Mouse (Mus musculus) stomach, embryonic 16.5 days (tissue): ENCODE data around the gene Abt1. TPM values are rescaled to one million over a fixed set of nuclear protein-coding genes. Genes with fewer than 3 reads are reported as not detected.
A peak's percentile ranks its signal among the peaks of the same experiment; 100 is the strongest.

Experiments used
- ATAC-seq: fragments of 200-750 bp; cut with Nextera tagmentation; 2 replicates; pipeline ENCODE4 v1.8.0; 2017; ENCODE audit warnings: moderate number of reproducible peaks, moderate TSS enrichment; ENCODE audit not compliant: insufficient read depth, low FRiP score
- H3K27ac ChIP-seq: fragments of 300-500 bp; sonication (generic); 2 replicates; pipeline ENCODE4 v1.5.1; 2014; ENCODE audit warnings: low read length
- H3K27me3 ChIP-seq: fragments of 300-500 bp; sonication (generic); 2 replicates; pipeline ENCODE4 v1.6.1; 2014; ENCODE audit warnings: low read length, control low read depth, mixed read lengths; ENCODE audit not compliant: control insufficient read depth, insufficient read depth
- H3K36me3 ChIP-seq: fragments of 300-500 bp; sonication (generic); 2 replicates; pipeline ENCODE4 v1.6.1; 2014; ENCODE audit warnings: low read length; ENCODE audit not compliant: control insufficient read depth, insufficient read depth
- H3K4me1 ChIP-seq: fragments of 300-500 bp; sonication (generic); 2 replicates; pipeline ENCODE4 v1.6.1; 2014; ENCODE audit warnings: low read length, control low read depth, mixed read lengths; ENCODE audit not compliant: control insufficient read depth, insufficient read depth
- H3K4me2 ChIP-seq: fragments of 300-500 bp; sonication (generic); 2 replicates; pipeline ENCODE4 v1.6.1; 2014; ENCODE audit warnings: low read depth, low read length, mixed read lengths
- H3K4me3 ChIP-seq: fragments of 300-500 bp; sonication (generic); replicated peaks from 2 replicates; pipeline ENCODE4 v1.5.1; 2014; ENCODE audit warnings: mild to moderate bottlenecking, low read length
- H3K9ac ChIP-seq: fragments of 300-500 bp; sonication (generic); 2 replicates; pipeline ENCODE4 v1.6.1; 2014; ENCODE audit warnings: low read length
- H3K9me3 ChIP-seq: fragments of 300-500 bp; sonication (generic); replicated peaks from 2 replicates; pipeline ENCODE4 v1.6.1; 2016; ENCODE audit warnings: low read length, control low read depth; ENCODE audit not compliant: control insufficient read depth
- WGBS: fragments of 180-500 bp; shearing (Covaris S2); extraction: QIAGEN DNeasy Blood & Tissue Kit; methylation state at CpG from one replicate; pipeline ENCODE4 v1.1.7; 2014; 5-methylcytosine and 5-hydroxymethylcytosine counted together
- polyA plus RNA-seq: library from polyadenylated mRNA; unstranded; fragments of >200 nt; fragmentation: Nextera tagmentation; extraction: Ambion mirVana; gene quantifications from 2 replicates; pipeline ENCODE4 v1.2.1, GENCODE M21; 2015

The Abt1 gene
- 10.3 and 11.4 TPM in 2 replicates for polyA plus RNA-seq

DNA sequence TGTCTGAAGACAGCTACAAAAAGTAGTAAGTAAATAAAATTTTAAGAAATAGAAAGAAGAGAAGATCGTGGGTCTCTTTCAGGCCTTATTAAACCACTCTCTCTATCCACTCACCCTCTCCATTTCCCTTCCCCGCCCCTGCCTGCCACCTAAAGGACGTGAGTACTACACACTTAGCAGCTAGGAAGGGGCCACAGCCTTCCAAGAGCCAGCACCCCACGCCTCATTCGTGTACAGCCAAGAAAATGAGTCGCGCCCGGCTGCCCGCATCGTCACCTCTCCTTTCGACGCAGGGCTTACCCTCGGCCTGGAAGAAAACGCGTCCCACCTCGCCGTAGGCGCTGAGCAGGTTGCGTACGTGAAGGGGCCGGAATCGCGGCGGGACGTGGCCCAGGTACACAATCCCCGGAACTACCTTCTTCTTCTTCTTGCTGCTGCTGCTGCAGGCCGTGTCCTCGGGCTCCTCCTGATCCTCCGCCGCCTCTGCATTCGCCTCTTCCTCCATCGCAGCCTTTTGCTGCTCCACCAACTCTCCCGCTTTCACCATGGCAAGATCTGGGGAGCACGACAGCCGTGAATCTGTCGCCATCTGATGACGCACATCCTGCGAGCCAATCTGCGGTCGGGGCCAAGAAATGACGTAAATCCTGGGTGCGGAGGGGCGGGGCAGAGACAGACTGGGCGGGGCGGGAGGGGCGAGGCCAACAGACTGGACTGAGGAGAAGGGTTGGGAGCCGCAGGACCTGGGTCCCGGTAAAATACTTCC, at the start of gene Abt1:
Gene Abt1, minus strand, starts transcription at position 581 of the 766 bp plus-strand sequence.
- Histone ChIP-seq H3K4me2 (peak within 1 kb of the TSS; percentile 57), H3K4me3 (peak within 1 kb of the TSS; percentile 98), H3K27me3 (no peaks in the 10 kb centered on the region), H3K27ac (peak within 1 kb of the TSS; percentile 88), H3K36me3 (peaks cover 5% of the 10 kb centered on the region), H3K9ac (peak within 1 kb of the TSS; percentile 90), H3K4me1 (peaks cover 9% of the 10 kb centered on the region), H3K9me3 (no peaks in the 10 kb centered on the region)
- under 1% methylated on average over 48 of the region's 48 CpGs for WGBS
- ATAC-seq = peak; percentile 88

- Histone ChIP-seq H3K4me2 (no peak overlapping the region), H3K27me3 (no peaks in the 10 kb centered on the region), H3K9me3 (no peaks in the 10 kb centered on the region), H3K4me1 (peaks cover 12% of the 10 kb centered on the region; the same call in 1 of the 2 replicates), H3K36me3 (no peaks in the 10 kb centered on the region), H3K9ac (no peak overlapping the region), H3K4me3 (no peak overlapping the region), H3K27ac (no peak overlapping the region)
- ATAC-seq = peak; percentile 54; the same call in 1 of the 2 replicates
- WGBS = 5% methylated on average over 9 of the region's 9 CpGs
Observed at GRCm38 (mm10) chr13:23466911-23467310, 43.2 kb upstream of the Abt1 start.

GRCm38 (mm10) chr13:23466306-23466705, 42.6 kb upstream of the Abt1 start:
- WGBS = 80% methylated on average over 1 of the region's 1 CpGs
- H3K4me2 ChIP-seq = peak overlapping the region; percentile 90
- peaks cover 12% of the 10 kb centered on the region; the same call in 1 of the 2 replicates for H3K4me1 ChIP-seq
- no peaks in the 10 kb centered on the region for H3K27me3 ChIP-seq
- no peak for ATAC-seq
- H3K27ac ChIP-seq = no peak overlapping the region
- H3K4me3 ChIP-seq = no peak overlapping the region
- H3K9ac ChIP-seq = no peak overlapping the region
- no peaks in the 10 kb centered on the region for H3K9me3 ChIP-seq
- no peaks in the 10 kb centered on the region for H3K36me3 ChIP-seq

DNA sequence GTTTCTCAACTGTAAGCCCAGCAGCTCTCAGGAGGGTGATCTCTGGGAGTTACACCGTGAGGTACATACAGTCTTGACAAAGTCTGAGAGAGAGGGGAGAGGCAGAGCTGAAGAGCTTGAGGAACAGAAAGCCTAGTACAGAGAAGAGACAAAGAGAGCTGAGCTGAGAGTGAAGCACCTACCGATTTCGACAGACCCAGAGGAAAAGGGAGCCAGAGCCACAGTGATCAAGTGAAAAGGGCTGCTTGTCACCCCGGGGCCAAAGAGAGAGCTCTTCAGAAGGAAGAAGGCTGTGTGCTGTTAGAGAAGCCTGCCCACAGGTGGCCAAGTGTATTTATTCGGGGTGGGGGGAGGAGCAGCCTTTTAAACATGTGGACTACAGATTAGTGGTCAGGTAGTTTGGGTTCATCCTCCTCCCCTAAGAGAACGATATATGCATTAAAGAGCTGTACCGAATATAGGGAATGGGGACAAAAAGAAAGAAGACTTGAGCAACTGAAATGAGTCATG, 42.0 kb upstream of the Abt1 start, which contains the start of gene Btn1a1:
Gene Btn1a1, minus strand, starts transcription at position 302 of the 510 bp plus-strand sequence.
- Histone ChIP-seq H3K27me3 (no peaks in the 10 kb centered on the region), H3K36me3 (no peaks in the 10 kb centered on the region), H3K9ac (peak within 1 kb of the TSS; percentile 67), H3K4me1 (peaks cover 12% of the 10 kb centered on the region; the same call in 1 of the 2 replicates), H3K9me3 (no peaks in the 10 kb centered on the region), H3K4me3 (peak within 1 kb of the TSS; percentile 59), H3K27ac (no peak within 1 kb of the TSS), H3K4me2 (peak within 1 kb of the TSS; percentile 90)
- no peak for ATAC-seq
- WGBS = 6% methylated on average over 7 of the region's 7 CpGs

DNA sequence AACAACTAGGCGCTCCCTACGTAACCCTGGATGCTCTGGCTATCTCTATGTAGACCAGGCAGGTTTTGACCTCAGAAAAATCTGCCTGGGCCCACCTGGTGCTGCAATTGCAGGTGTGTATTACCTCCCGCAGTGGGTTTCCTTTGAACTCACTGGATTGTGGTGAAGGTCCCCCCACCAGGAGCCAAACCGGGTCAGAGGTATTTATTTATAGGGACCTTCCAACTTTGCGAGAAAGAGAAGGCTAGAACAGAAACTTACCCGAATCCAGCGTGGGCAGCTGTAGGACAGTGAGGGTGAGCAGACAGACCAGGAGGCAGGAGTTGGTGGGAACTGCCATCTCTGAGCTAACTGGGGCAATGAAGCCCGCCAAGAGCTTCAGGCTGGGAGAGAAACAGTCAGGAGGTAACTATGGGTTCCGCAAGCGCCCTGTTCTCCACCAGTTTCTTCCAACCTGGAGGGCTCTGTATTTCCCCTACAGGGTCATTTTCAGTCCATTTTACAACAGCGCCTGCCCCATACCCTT, 41.2 kb upstream of the Abt1 start:
- Histone ChIP-seq H3K4me3 (peak overlapping the region; percentile 59), H3K27ac (no peak overlapping the region), H3K36me3 (no peaks in the 10 kb centered on the region), H3K9ac (peak overlapping the region; percentile 67), H3K4me2 (peak overlapping the region; percentile 90), H3K9me3 (no peaks in the 10 kb centered on the region), H3K4me1 (peaks cover 12% of the 10 kb centered on the region; the same call in 1 of the 2 replicates), H3K27me3 (no peaks in the 10 kb centered on the region)
- WGBS = 10% methylated on average over 11 of the region's 11 CpGs
- ATAC-seq = no peak

GRCm38 (mm10) chr13:23464224-23464637, 40.6 kb upstream of the Abt1 start:
- peak overlapping the region; percentile 90 for H3K4me2 ChIP-seq
- H3K27me3 ChIP-seq = no peaks in the 10 kb centered on the region
- H3K4me3 ChIP-seq = peak overlapping the region; percentile 59

GRCm38 (mm10) chr13:23463381-23464223, 39.9 kb upstream of the Abt1 start:
- no peaks in the 10 kb centered on the region for H3K36me3 ChIP-seq
- H3K4me2 ChIP-seq = peak overlapping the region; percentile 90
- ATAC-seq = peak; percentile 63; the same call in 1 of the 2 replicates
- H3K4me1 ChIP-seq = peaks cover 12% of the 10 kb centered on the region; the same call in 1 of the 2 replicates
- no peaks in the 10 kb centered on the region for H3K9me3 ChIP-seq
- no peak overlapping the region for H3K27ac ChIP-seq
- peak overlapping the region; percentile 67 for H3K9ac ChIP-seq
- no peaks in the 10 kb centered on the region for H3K27me3 ChIP-seq
- WGBS = 1% methylated on average over 21 of the region's 21 CpGs
- H3K4me3 ChIP-seq = peak overlapping the region; percentile 59

More at GRCm38 (mm10) chr13:23464224-23464637, 40.6 kb upstream of the Abt1 start:
- no peaks in the 10 kb centered on the region for H3K9me3 ChIP-seq
- peaks cover 12% of the 10 kb centered on the region; the same call in 1 of the 2 replicates for H3K4me1 ChIP-seq
- no peak overlapping the region for H3K27ac ChIP-seq
- ATAC-seq = no peak
- no peaks in the 10 kb centered on the region for H3K36me3 ChIP-seq
- under 1% methylated on average over 29 of the region's 29 CpGs for WGBS
- H3K9ac ChIP-seq = peak overlapping the region; percentile 67

- Histone ChIP-seq H3K9me3 (no peaks in the 10 kb centered on the region), H3K4me1 (peaks cover 12% of the 10 kb centered on the region; the same call in 1 of the 2 replicates), H3K9ac (no peak overlapping the region), H3K4me3 (no peak overlapping the region), H3K36me3 (no peaks in the 10 kb centered on the region), H3K27ac (no peak overlapping the region), H3K4me2 (no peak overlapping the region), H3K27me3 (no peaks in the 10 kb centered on the region)
- ATAC-seq = no peak
Observed at GRCm38 (mm10) chr13:23462669-23463068, 39.0 kb upstream of the Abt1 start.
